Mouse (Mus musculus): ENCODE results near the gene Tmem150c. TPM values are rescaled to one million over a fixed set of nuclear protein-coding genes. Genes with fewer than 3 reads are reported as not detected.

The Tmem150c gene
- total RNA-seq, 2 experiments from 2014 or later = 4.4 to 4.8 TPM

DNA sequence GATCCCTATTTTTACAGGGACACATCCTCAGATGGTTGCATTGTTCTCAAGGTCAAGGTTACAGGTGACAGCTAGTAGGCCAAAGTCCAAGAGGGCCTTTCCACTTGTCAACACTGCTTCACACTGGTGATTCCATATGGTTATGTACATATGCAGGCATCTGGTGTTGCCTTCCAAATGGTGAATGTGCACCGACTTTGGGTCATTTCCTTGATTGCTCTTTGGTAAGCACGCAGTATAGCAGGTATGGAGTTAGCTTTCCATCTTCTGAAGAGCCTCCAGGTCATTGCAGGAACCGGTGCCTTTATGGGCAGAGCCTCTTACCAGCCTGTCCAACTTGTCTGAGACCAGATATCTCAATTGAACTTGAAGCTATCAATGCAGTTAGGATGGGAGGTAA is 127.0 kb downstream of the Tmem150c start:
- intact Hi-C loops (cut with DNase I) = loop anchor here (10.0 kb wide), 2 partner anchors 798 to 828 kb away; no protein-coding TSS in a partner anchor
- no peak for DNase-seq

DNA sequence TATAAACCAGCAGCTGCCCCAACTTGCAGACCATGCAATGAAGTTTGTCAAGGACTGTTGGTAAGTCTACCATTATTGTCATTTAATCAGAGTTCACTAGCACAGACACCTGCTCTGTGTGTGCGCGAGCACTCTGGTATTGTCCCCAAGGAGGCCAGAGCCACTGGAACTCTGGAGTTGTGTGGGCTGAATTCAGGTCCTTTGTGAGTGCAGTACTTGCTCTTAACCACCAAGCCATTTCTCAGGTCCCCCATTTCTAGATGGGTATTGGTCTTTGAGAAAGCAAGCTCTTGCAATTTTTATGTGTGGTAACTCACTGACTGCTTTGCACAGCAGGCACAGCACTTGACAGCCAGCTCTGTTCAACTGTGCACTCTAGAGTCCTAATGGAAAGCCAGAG is 127.5 kb downstream of the Tmem150c start:
- DNase-seq = no peak
- intact Hi-C loops (cut with DNase I) = loop anchor here (10.0 kb wide), 2 partner anchors 797 to 827 kb away; no protein-coding TSS in a partner anchor

DNA sequence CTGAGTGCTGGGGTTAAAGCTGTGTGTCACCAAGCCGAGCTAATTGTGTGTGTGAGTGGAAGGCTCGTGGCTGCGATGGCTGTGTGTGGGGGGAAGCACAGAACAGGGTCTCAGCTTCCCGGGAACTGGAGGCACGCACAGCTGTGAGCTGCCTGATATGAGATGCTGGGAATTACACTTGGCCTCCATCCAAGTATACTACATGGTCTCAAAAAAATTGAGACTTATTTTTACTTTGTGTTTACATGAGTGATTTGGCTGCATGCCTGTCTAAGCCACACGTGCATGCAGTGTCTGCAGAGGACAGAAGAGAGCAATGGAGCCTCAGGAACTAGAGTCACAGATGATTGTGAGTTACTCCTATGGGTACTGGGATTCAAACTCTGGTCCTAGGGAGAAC is 129.5 kb downstream of the Tmem150c start:
- intact Hi-C loops (cut with DNase I) = loop anchor here (10.0 kb wide), 2 partner anchors 795 to 825 kb away; no protein-coding TSS in a partner anchor
- peak; percentile 53 to 63 for DNase-seq

Other genes starting within 250 kb of the Tmem150c start
- 100 to 1,000 TPM; 152 to 170 TPM for gene Hnrnpd, start 180.9 kb downstream of the Tmem150c start, total RNA-seq (2021)
- 1 to 10 TPM; 1.6 to 1.7 TPM for gene 4930524J08Rik, start 180.7 kb downstream of the Tmem150c start, total RNA-seq (2021)
- 100 to 1,000 TPM in 1 of 2 experiments, 10 to 100 TPM in 1; 97.3 to 105 TPM for gene Hnrnpdl, start 120.1 kb downstream of the Tmem150c start, total RNA-seq (2021)
- 10 to 100 TPM; 13.1 to 14.3 TPM for gene Enoph1, start 119.8 kb downstream of the Tmem150c start, total RNA-seq (2021)

Measured in heart, postnatal 10 days (tissue).